Mouse (Mus musculus) erythroblast, adult 5-6 weeks (primary cell): ENCODE results near the gene Skil. TPM values are rescaled to one million over a fixed set of nuclear protein-coding genes. Genes with fewer than 3 reads are reported as not detected.

Experiments used
- ATAC-seq: replicated peaks from 2 replicates; pipeline ENCODE4 v1.8.0; 2016; ENCODE audit warnings: moderate number of reproducible peaks, mild to moderate bottlenecking, moderate TSS enrichment, inconsistent platforms; ENCODE audit not compliant: poor library complexity, low FRiP score, severe bottlenecking
- total RNA-seq, 2 experiments: library from RNA; stranded (forward) in 1 of 2; stranded (reverse) in 1 of 2; fragments of 150-400 nt in 1 of 2; fragments of 200-764, 138-1000 nt in 1 of 2; gene quantifications; 2 replicates each; pipeline versions ENCODE4 v1.2.3 to v1.2.4; 2015 to 2017; ENCODE audit warnings: low replicate concordance in 2 of 2

Gene Skil
- total RNA-seq, 2 experiments from 2014 or later: 3.5 to 5.3 TPM

- ATAC-seq: no peak
Observed at GRCm38 (mm10) chr3:31165803-31166202, 70.9 kb downstream of the Skil start.

DNA sequence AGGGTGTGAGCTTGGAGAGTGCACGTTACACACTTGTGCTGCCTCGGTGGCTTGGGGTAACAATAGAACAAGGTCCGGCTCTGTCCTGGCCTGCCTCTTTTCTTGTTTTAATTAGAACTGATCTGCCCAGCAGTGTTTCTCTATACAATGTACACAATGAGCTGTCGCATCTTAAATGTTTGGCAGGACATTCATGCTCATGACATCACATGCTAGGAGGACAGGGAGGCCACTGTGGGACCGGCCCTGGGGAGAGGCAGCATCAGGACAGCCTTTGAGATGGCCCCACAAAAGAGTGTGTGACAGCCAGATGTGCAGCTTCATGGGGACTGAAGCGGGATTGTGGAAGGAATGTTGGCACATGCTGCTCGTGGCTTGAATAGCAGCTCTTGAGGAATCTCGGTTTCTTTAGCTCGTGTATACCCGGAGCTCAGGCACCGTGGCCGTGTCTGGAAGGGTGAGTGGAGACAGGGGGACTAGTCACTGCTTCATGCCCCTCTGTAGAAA lies 71.6 kb downstream of the Skil start:
- ATAC-seq: no peak

Other genes starting within 250 kb of the Skil start
- 16.5 and 35.3 TPM in 2 replicates for gene Gpr160, start 239.1 kb upstream of the Skil start, total RNA-seq (2015; ENCODE audit: low replicate concordance)
- gene Gpr160, start 239.1 kb upstream of the Skil start, total RNA-seq (2017; ENCODE audit: low replicate concordance): 7.8 and 10.7 TPM in 2 replicates
- gene Phc3, start 125.6 kb upstream of the Skil start, total RNA-seq (2015; ENCODE audit: low replicate concordance): 8.4 and 11.5 TPM in 2 replicates
- gene Phc3, start 125.6 kb upstream of the Skil start, total RNA-seq (2017; ENCODE audit: low replicate concordance): 12.8 and 16.5 TPM in 2 replicates
- 5.6 and 9.2 TPM in 2 replicates for gene Prkci, start 99.3 kb upstream of the Skil start, total RNA-seq (2015; ENCODE audit: low replicate concordance)
- 8.1 and 19.5 TPM in 2 replicates for gene Prkci, start 99.3 kb upstream of the Skil start, total RNA-seq (2017; ENCODE audit: low replicate concordance)
- not detected in 2 replicates for gene Cldn11, start 54.9 kb downstream of the Skil start, total RNA-seq (2015; ENCODE audit: low replicate concordance)
- gene Cldn11, start 54.9 kb downstream of the Skil start, total RNA-seq (2017; ENCODE audit: low replicate concordance): not detected in 2 replicates
- gene Slc7a14, start 215.3 kb downstream of the Skil start, total RNA-seq (2015; ENCODE audit: low replicate concordance): not detected in 2 replicates
- under 0.01 TPM in 1 of 2 replicates, not detected in the other for gene Slc7a14, start 215.3 kb downstream of the Skil start, total RNA-seq (2017; ENCODE audit: low replicate concordance)